Mouse (Mus musculus) cortical plate, adult 2 months (tissue): ENCODE measurements around the gene Olfr221.

ENCODE experiments used
- CTCF ChIP-seq: fragments of 200-500 bp; IDR thresholded peaks from 2 replicates; pipeline ENCODE4 v1.5.1; 2011; ENCODE audit warnings: mild to moderate bottlenecking, control low read depth, low read length; ENCODE audit not compliant: insufficient read depth; ENCODE audit errors: extremely low read depth
- POLR2A ChIP-seq: fragments of 200-500 bp; IDR thresholded peaks from 2 replicates; pipeline ENCODE4 v1.6.1; 2011; ENCODE audit warnings: mild to moderate bottlenecking, low read length, control low read depth; ENCODE audit not compliant: insufficient read depth; ENCODE audit errors: extremely low read depth

- TF ChIP-seq CTCF = no peak
- TF ChIP-seq POLR2A = no peak
These were observed 31.7 kb downstream of the Olfr221 start for GRCm38 (mm10) chr14:52010446-52011111.
